ENCODE assay signal across 20 mouse cellular contexts in genomic region chr2:51945812-51946211, GRCm38 (mm10). TPM values are rescaled to one million over a fixed set of nuclear protein-coding genes. Genes with fewer than 3 reads are reported as not detected.
DNase-seq lines count a peak whose midpoint lies in the region; ATAC-seq lines count a peak whose summit lies in the region.
"Had no signal": no experiment of that assay in that cellular context is flagged by ENCODE, and none has a peak within 500 bp of the region (broad histone marks: within the 10 kb centered on the region; RNA-seq: fewer than 3 reads in every experiment).

No protein-coding gene starts in this region.

- 72% methylated on average over 2 of the region's 2 CpGs for WGBS in hindbrain, embryonic 11.5 days
- 59% methylated on average over 2 of the region's 2 CpGs for WGBS in hindbrain, embryonic 12.5 days

- peak; percentile 10 for DNase-seq in hindbrain, embryonic 11.5 days (ENCODE audit: low spot score)
- peak; percentile 35 for DNase-seq in mesoderm, embryonic 11.5 days (ENCODE audit: low read depth, low spot score)
- DNase-seq in layer of hippocampus, postnatal 14 days (ENCODE audit: low spot score in 2 of 2): no peak
- DNase-seq in left cerebral cortex, postnatal 14 days (ENCODE audit: low spot score in 2 of 2): no peak
- DNase-seq in testis, postnatal 14 days (ENCODE audit: low spot score): no peak
- DNase-seq: adrenal gland, adult 2 months; adrenal gland, postnatal 25 days; B cell, adult 2 months; cerebellum, adult 18-20 months; cerebellum, adult 9-11 months; gastrocnemius, postnatal 36 days; heart, adult 11 months; heart, postnatal 4 days had no signal

- no peak overlapping the region for H3K4me3 ChIP-seq in hindbrain, embryonic 11.5 days (ENCODE audit: low read depth, low read length)
- H3K4me3 ChIP-seq in hindbrain, embryonic 12.5 days: no peak overlapping the region
- H3K4me3 ChIP-seq: embryonic facial prominence, embryonic 12.5 days; forebrain, embryonic 15.5 days; heart, embryonic 13.5 days had no signal

- no peak for ATAC-seq in hindbrain, embryonic 11.5 days (ENCODE audit: low FRiP score)
- ATAC-seq in hindbrain, embryonic 12.5 days (ENCODE audit: low FRiP score): no peak
- ATAC-seq in activated CD4-positive, CD25-positive, alpha-beta regulatory T cell, adult 4 months: peak; percentile 44
- ATAC-seq: forebrain, embryonic 15.5 days; intestine, postnatal 0 days had no signal

- H3K36me3 ChIP-seq in hindbrain, embryonic 11.5 days (ENCODE audit: control insufficient read depth, insufficient read depth, low read length): no peaks in the 10 kb centered on the region
- no peaks in the 10 kb centered on the region for H3K36me3 ChIP-seq in hindbrain, embryonic 12.5 days
- H3K36me3 ChIP-seq: embryonic facial prominence, embryonic 12.5 days; forebrain, embryonic 15.5 days had no signal

- no peaks in the 10 kb centered on the region for H3K4me1 ChIP-seq in hindbrain, embryonic 11.5 days (replicated peaks; ENCODE audit: control insufficient read depth, insufficient read depth, low read length)
- no peaks in the 10 kb centered on the region for H3K4me1 ChIP-seq in hindbrain, embryonic 12.5 days
- H3K4me1 ChIP-seq: embryonic facial prominence, embryonic 12.5 days; forebrain, embryonic 15.5 days; heart, embryonic 13.5 days had no signal

- intact Hi-C loops in left cerebral cortex, postnatal 14 days (cut with DNase I): no loop called here

- H3K27me3 ChIP-seq in hindbrain, embryonic 11.5 days (ENCODE audit: control insufficient read depth, insufficient read depth, low read length): no peaks in the 10 kb centered on the region
- no peaks in the 10 kb centered on the region for H3K27me3 ChIP-seq in hindbrain, embryonic 12.5 days
- H3K27me3 ChIP-seq: embryonic facial prominence, embryonic 12.5 days; forebrain, embryonic 15.5 days; heart, embryonic 13.5 days had no signal

- no peaks in the 10 kb centered on the region for H3K9me3 ChIP-seq in hindbrain, embryonic 11.5 days (ENCODE audit: control insufficient read depth, low read length)
- H3K9me3 ChIP-seq in hindbrain, embryonic 12.5 days (replicated peaks): 0 out of 2 replicates have a peak, but pooled peaks cover 6% of the 10 kb centered on the region
- H3K9me3 ChIP-seq: embryonic facial prominence, embryonic 12.5 days; forebrain, embryonic 15.5 days had no signal

- H3K9ac ChIP-seq in hindbrain, embryonic 11.5 days (ENCODE audit: low read depth, low read length): no peak overlapping the region
- no peak overlapping the region for H3K9ac ChIP-seq in hindbrain, embryonic 12.5 days
- H3K9ac ChIP-seq: embryonic facial prominence, embryonic 12.5 days; forebrain, embryonic 15.5 days; heart, embryonic 13.5 days; hindbrain, embryonic 14.5 days had no signal

- H3K27ac ChIP-seq in hindbrain, embryonic 11.5 days (ENCODE audit: low read depth, low read length): no peak overlapping the region
- H3K27ac ChIP-seq in hindbrain, embryonic 12.5 days: no peak overlapping the region
- H3K27ac ChIP-seq: embryonic facial prominence, embryonic 12.5 days; forebrain, embryonic 15.5 days; heart, embryonic 13.5 days; hindbrain, embryonic 14.5 days had no signal

- no peak overlapping the region for H3K4me2 ChIP-seq in hindbrain, embryonic 11.5 days (replicated peaks; ENCODE audit: low read depth, low read length)
- H3K4me2 ChIP-seq in hindbrain, embryonic 12.5 days (replicated peaks): no peak overlapping the region
- H3K4me2 ChIP-seq: embryonic facial prominence, embryonic 12.5 days; forebrain, embryonic 15.5 days; heart, embryonic 13.5 days; hindbrain, embryonic 14.5 days had no signal

RNA-seq across cellular contexts. Expression of gene Rbm43, which starts 10.8 kb away (rescaled TPM):
- 6.9 and 10.4 TPM in 2 replicates for polyA plus RNA-seq in hindbrain, embryonic 11.5 days (2014; fragmentation: Nextera tagmentation; extraction: Ambion mirVana)
- 7.5 and 10.4 TPM in 2 replicates for polyA plus RNA-seq in hindbrain, embryonic 12.5 days (2016; fragmentation: Nextera tagmentation; extraction: Ambion mirVana)
- 10 to 100 TPM; 39.0 to 45.0 TPM for polyA plus RNA-seq in activated CD4-positive, CD25-positive, alpha-beta regulatory T cell, adult 4 months (2017; shearing (Covaris generic))
- total RNA-seq in layer of hippocampus, postnatal 14 days (2021): 10 to 100 TPM; 21.7 to 21.8 TPM
- 10 to 100 TPM; 13.9 to 16.7 TPM for total RNA-seq in left cerebral cortex, postnatal 14 days (2021)

RNA-seq across cellular contexts. Expression of gene Nmi, which starts 27.5 kb away (rescaled TPM):
- polyA plus RNA-seq in hindbrain, embryonic 11.5 days (2014; fragmentation: Nextera tagmentation; extraction: Ambion mirVana): 7.7 and 8.9 TPM in 2 replicates
- 7.8 and 9.9 TPM in 2 replicates for polyA plus RNA-seq in hindbrain, embryonic 12.5 days (2016; fragmentation: Nextera tagmentation; extraction: Ambion mirVana)
- 100 to 1,000 TPM; 177 to 205 TPM for polyA plus RNA-seq in activated CD4-positive, CD25-positive, alpha-beta regulatory T cell, adult 4 months (2017; shearing (Covaris generic))
- total RNA-seq in layer of hippocampus, postnatal 14 days (2021): 1 to 10 TPM; 2.2 to 2.3 TPM
- 1 to 10 TPM in 1 of 2 experiments, under 1 TPM in 1; 0.99 to 2.0 TPM for total RNA-seq in left cerebral cortex, postnatal 14 days (2021)

Comparison
In these comparisons a context has a peak if more than half of its experiments do, and no peak if none do; other contexts are left out.
1. DNase-seq: peak in hindbrain, embryonic 11.5 days (single experiment) and mesoderm, embryonic 11.5 days (single experiment); none in layer of hippocampus, postnatal 14 days (0 of 2), left cerebral cortex, postnatal 14 days (0 of 2) and testis, postnatal 14 days (single experiment).
2. RNA of gene Nmi, which starts 27.5 kb away (polyA plus RNA-seq): 177 to 205 TPM in activated CD4-positive, CD25-positive, alpha-beta regulatory T cell, adult 4 months; 7.8 to 9.9 TPM in hindbrain, embryonic 12.5 days and 7.7 to 8.9 TPM in hindbrain, embryonic 11.5 days; every median in the first group is over 10 times any median in the second.